12 mouse cellular contexts compared by ENCODE assay signal in genomic region chr4:136665068-136665467, GRCm38 (mm10). TPM values are rescaled to one million over a fixed set of nuclear protein-coding genes. Genes with fewer than 3 reads are reported as not detected.
A peak's percentile ranks its signal among the peaks of the same experiment; 100 is the strongest.
DNase-seq lines count a peak whose midpoint lies in the region; ATAC-seq lines count a peak whose summit lies in the region.
"Had no signal": no experiment of that assay in that cellular context is flagged by ENCODE, and none has a peak within 500 bp of the region (broad histone marks: within the 10 kb centered on the region; RNA-seq: fewer than 3 reads in every experiment).

No protein-coding gene starts in this region.

- H3K4me1 ChIP-seq in forebrain, embryonic 13.5 days: no peaks in the 10 kb centered on the region
- no peaks in the 10 kb centered on the region; the same call in 1 of the 2 replicates for H3K4me1 ChIP-seq in forebrain, embryonic 11.5 days (replicated peaks; ENCODE audit: control insufficient read depth, insufficient read depth, low read length)
- H3K4me1 ChIP-seq in kidney, embryonic 15.5 days: no peaks in the 10 kb centered on the region
- H3K4me1 ChIP-seq: embryonic facial prominence, embryonic 15.5 days; lung, embryonic 15.5 days; neural tube, embryonic 12.5 days had no signal

- peak overlapping the region; percentile 31 for H3K27ac ChIP-seq in forebrain, embryonic 13.5 days
- H3K27ac ChIP-seq in forebrain, embryonic 11.5 days (ENCODE audit: low read depth, low read length): no peak overlapping the region
- H3K27ac ChIP-seq in kidney, embryonic 15.5 days: no peak overlapping the region
- H3K27ac ChIP-seq: embryonic facial prominence, embryonic 15.5 days; lung, embryonic 15.5 days; neural tube, embryonic 12.5 days had no signal

- DNase-seq in forebrain, embryonic 11.5 days (ENCODE audit: low spot score): no peak
- peak; percentile 49 to 61 for DNase-seq in cerebellum, postnatal 36 days
- peak; percentile 61 for DNase-seq in layer of hippocampus, adult 9-11 months
- DNase-seq in right cerebral cortex, adult 18-20 months: peak; percentile 54
- DNase-seq in thymus, postnatal 25 days: no peak
- no peak for DNase-seq in ovary, postnatal 36 days (ENCODE audit: low spot score)
- DNase-seq: heart, adult 18-20 months had no signal

- ATAC-seq in forebrain, embryonic 13.5 days: peak; percentile 50; the same call in 1 of the 2 replicates
- ATAC-seq in forebrain, embryonic 11.5 days (replicated peaks; ENCODE audit: low FRiP score): no peak
- no peak for ATAC-seq in kidney, embryonic 15.5 days (replicated peaks; ENCODE audit: low FRiP score)

- H3K36me3 ChIP-seq in forebrain, embryonic 13.5 days (ENCODE audit: poor library complexity, severe bottlenecking): peaks cover 66% of the 10 kb centered on the region
- H3K36me3 ChIP-seq in forebrain, embryonic 11.5 days (ENCODE audit: control insufficient read depth, insufficient read depth, low read length): peaks cover 15% of the 10 kb centered on the region; the same call in 1 of the 2 replicates
- H3K36me3 ChIP-seq in kidney, embryonic 15.5 days: peaks cover 33% of the 10 kb centered on the region
- H3K36me3 ChIP-seq: lung, embryonic 15.5 days had no signal

- no peak overlapping the region for H3K9ac ChIP-seq in forebrain, embryonic 13.5 days
- H3K9ac ChIP-seq in forebrain, embryonic 11.5 days (ENCODE audit: low read length): no peak overlapping the region
- no peak overlapping the region for H3K9ac ChIP-seq in kidney, embryonic 15.5 days
- H3K9ac ChIP-seq: embryonic facial prominence, embryonic 15.5 days; lung, embryonic 15.5 days; neural tube, embryonic 12.5 days had no signal

- H3K9me3 ChIP-seq in forebrain, embryonic 13.5 days (replicated peaks): no peaks in the 10 kb centered on the region
- no peaks in the 10 kb centered on the region for H3K9me3 ChIP-seq in forebrain, embryonic 11.5 days (ENCODE audit: control insufficient read depth, low read length)
- H3K9me3 ChIP-seq in kidney, embryonic 15.5 days (replicated peaks): 0 out of 2 replicates have a peak, but pooled peaks cover 3% of the 10 kb centered on the region
- H3K9me3 ChIP-seq: embryonic facial prominence, embryonic 15.5 days; lung, embryonic 15.5 days; neural tube, embryonic 12.5 days had no signal

- no peak overlapping the region for H3K4me2 ChIP-seq in forebrain, embryonic 13.5 days
- H3K4me2 ChIP-seq in forebrain, embryonic 11.5 days (ENCODE audit: low read depth, low read length, severe bottlenecking): no peak overlapping the region
- H3K4me2 ChIP-seq in kidney, embryonic 15.5 days: no peak overlapping the region
- H3K4me2 ChIP-seq: embryonic facial prominence, embryonic 15.5 days; lung, embryonic 15.5 days; neural tube, embryonic 12.5 days had no signal

- no peak overlapping the region for H3K4me3 ChIP-seq in forebrain, embryonic 13.5 days
- H3K4me3 ChIP-seq in forebrain, embryonic 11.5 days (ENCODE audit: low read depth, low read length): no peak overlapping the region
- H3K4me3 ChIP-seq in kidney, embryonic 15.5 days (replicated peaks): no peak overlapping the region
- H3K4me3 ChIP-seq: embryonic facial prominence, embryonic 15.5 days; lung, embryonic 15.5 days; neural tube, embryonic 12.5 days had no signal

- 64% methylated on average over 9 of the region's 9 CpGs for WGBS in forebrain, embryonic 13.5 days
- WGBS in forebrain, embryonic 11.5 days: 92% methylated on average over 9 of the region's 9 CpGs
- WGBS in kidney, embryonic 15.5 days: 80% methylated on average over 9 of the region's 9 CpGs

- H3K27me3 ChIP-seq in forebrain, embryonic 13.5 days: no peaks in the 10 kb centered on the region
- no peaks in the 10 kb centered on the region for H3K27me3 ChIP-seq in forebrain, embryonic 11.5 days (ENCODE audit: control insufficient read depth, insufficient read depth, low read length)
- H3K27me3 ChIP-seq in kidney, embryonic 15.5 days: no peaks in the 10 kb centered on the region
- H3K27me3 ChIP-seq: embryonic facial prominence, embryonic 15.5 days; lung, embryonic 15.5 days; neural tube, embryonic 12.5 days had no signal

RNA-seq across cellular contexts. Expression of gene Lactbl1, which starts 42.6 kb away (rescaled TPM):
- not detected in 2 replicates for polyA plus RNA-seq in forebrain, embryonic 13.5 days (2015; fragmentation: Nextera tagmentation; extraction: Ambion mirVana)
- polyA plus RNA-seq in forebrain, embryonic 11.5 days (2014; fragmentation: Nextera tagmentation; extraction: Ambion mirVana): not detected in 2 replicates
- polyA plus RNA-seq in kidney, embryonic 15.5 days (2015; fragmentation: Nextera tagmentation; extraction: Ambion mirVana): not detected in 2 replicates
- polyA plus RNA-seq: embryonic facial prominence, embryonic 15.5 days; lung, embryonic 15.5 days; neural tube, embryonic 12.5 days had no signal

RNA-seq across cellular contexts. Expression of gene Tex46, which starts 54.8 kb away (rescaled TPM):
- polyA plus RNA-seq in forebrain, embryonic 13.5 days (2015; fragmentation: Nextera tagmentation; extraction: Ambion mirVana): not detected in 2 replicates
- polyA plus RNA-seq in forebrain, embryonic 11.5 days (2014; fragmentation: Nextera tagmentation; extraction: Ambion mirVana): not detected in 2 replicates
- not detected in 2 replicates for polyA plus RNA-seq in kidney, embryonic 15.5 days (2015; fragmentation: Nextera tagmentation; extraction: Ambion mirVana)
- polyA plus RNA-seq: embryonic facial prominence, embryonic 15.5 days; lung, embryonic 15.5 days; neural tube, embryonic 12.5 days had no signal

Comparison
In these comparisons a context has a peak if more than half of its experiments do, and no peak if none do; other contexts are left out.
1. DNase-seq: peak in cerebellum, postnatal 36 days (2 of 2), layer of hippocampus, adult 9-11 months (single experiment) and right cerebral cortex, adult 18-20 months (single experiment); none in forebrain, embryonic 11.5 days (single experiment), thymus, postnatal 25 days (single experiment) and ovary, postnatal 36 days (single experiment).